19 mouse cellular contexts compared by ENCODE assay signal in genomic region chr5:147305166-147305565, GRCm38 (mm10). TPM values are rescaled to one million over a fixed set of nuclear protein-coding genes. Genes with fewer than 3 reads are reported as not detected.
A peak's percentile ranks its signal among the peaks of the same experiment; 100 is the strongest.
DNase-seq lines count a peak whose midpoint lies in the region; ATAC-seq and TF ChIP-seq lines count a peak whose summit lies in the region.
"Had no signal": no experiment of that assay in that cellular context is flagged by ENCODE, and none has a peak within 500 bp of the region (broad histone marks: within the 10 kb centered on the region; RNA-seq: fewer than 3 reads in every experiment).

No protein-coding gene starts in this region.

- H3K27me3 ChIP-seq in heart, postnatal 0 days (ENCODE audit: control insufficient read depth, insufficient read depth, low read length): peaks cover 100% of the 10 kb centered on the region
- H3K27me3 ChIP-seq in stomach, embryonic 14.5 days (ENCODE audit: control insufficient read depth, insufficient read depth, low read length): peaks cover 88% of the 10 kb centered on the region
- peaks cover 58% of the 10 kb centered on the region for H3K27me3 ChIP-seq in stomach, postnatal 0 days (ENCODE audit: control insufficient read depth, insufficient read depth, low read length)
- peaks cover 100% of the 10 kb centered on the region for H3K27me3 ChIP-seq in limb, embryonic 13.5 days

- ATAC-seq in heart, postnatal 0 days (ENCODE audit: insufficient read depth, low read depth): no peak
- no peak for ATAC-seq in stomach, embryonic 14.5 days (ENCODE audit: insufficient number of reproducible peaks, insufficient read depth, low FRiP score, low read depth)
- no peak for ATAC-seq in stomach, postnatal 0 days (ENCODE audit: low FRiP score, low TSS enrichment)
- ATAC-seq in limb, embryonic 13.5 days (ENCODE audit: low FRiP score, low read depth): no peak
- ATAC-seq: activated CD4-positive, CD25-positive, alpha-beta regulatory T cell, adult 4 months; forebrain, embryonic 16.5 days had no signal

- TF ChIP-seq CTCF in heart, postnatal 0 days (IDR thresholded peaks at IDR 0.05; ENCODE audit: low read depth): no peak
- no peak for TF ChIP-seq CTCF in stomach, postnatal 0 days (IDR thresholded peaks at IDR 0.05; ENCODE audit: low read depth)

- no peaks in the 10 kb centered on the region for H3K36me3 ChIP-seq in heart, postnatal 0 days (replicated peaks; ENCODE audit: control insufficient read depth, insufficient read depth, low read length)
- H3K36me3 ChIP-seq in stomach, embryonic 14.5 days (ENCODE audit: control insufficient read depth, insufficient read depth, low read length): no peaks in the 10 kb centered on the region
- H3K36me3 ChIP-seq in stomach, postnatal 0 days (ENCODE audit: control insufficient read depth, insufficient read depth, low read length): no peaks in the 10 kb centered on the region
- H3K36me3 ChIP-seq in limb, embryonic 13.5 days: no peaks in the 10 kb centered on the region
- H3K36me3 ChIP-seq: neural tube, embryonic 13.5 days had no signal

- no peak overlapping the region for H3K27ac ChIP-seq in heart, postnatal 0 days (ENCODE audit: low read depth)
- no peak overlapping the region for H3K27ac ChIP-seq in stomach, embryonic 14.5 days (ENCODE audit: low read length)
- no peak overlapping the region for H3K27ac ChIP-seq in stomach, postnatal 0 days (replicated peaks)
- H3K27ac ChIP-seq in limb, embryonic 13.5 days: no peak overlapping the region
- H3K27ac ChIP-seq: neural tube, embryonic 13.5 days had no signal

- H3K9ac ChIP-seq in heart, postnatal 0 days (replicated peaks; ENCODE audit: low read depth, low read length): no peak overlapping the region
- H3K9ac ChIP-seq in stomach, embryonic 14.5 days (replicated peaks; ENCODE audit: low read depth, low read length): no peak overlapping the region
- H3K9ac ChIP-seq in stomach, postnatal 0 days (ENCODE audit: low read length): no peak overlapping the region
- no peak overlapping the region for H3K9ac ChIP-seq in limb, embryonic 13.5 days
- H3K9ac ChIP-seq: neural tube, embryonic 13.5 days had no signal

- no peak overlapping the region for H3K4me2 ChIP-seq in heart, postnatal 0 days (ENCODE audit: low read depth, low read length)
- H3K4me2 ChIP-seq in stomach, embryonic 14.5 days (replicated peaks; ENCODE audit: low read depth, low read length): no peak overlapping the region
- no peak overlapping the region for H3K4me2 ChIP-seq in stomach, postnatal 0 days (replicated peaks; ENCODE audit: low read depth)
- H3K4me2 ChIP-seq in limb, embryonic 13.5 days (replicated peaks): peak overlapping the region; percentile 16; the same call in 1 of the 2 replicates
- H3K4me2 ChIP-seq: neural tube, embryonic 13.5 days had no signal

- TF ChIP-seq EP300 in heart, postnatal 0 days (IDR thresholded peaks at IDR 0.05; ENCODE audit: low read depth): no peak
- TF ChIP-seq EP300 in stomach, postnatal 0 days (optimal IDR thresholded peaks at IDR 0.05): no peak

- H3K4me3 ChIP-seq in heart, postnatal 0 days (ENCODE audit: low read depth, low read length): peak overlapping the region; percentile 0; the same call in 1 of the 2 replicates
- H3K4me3 ChIP-seq in stomach, embryonic 14.5 days (ENCODE audit: low read depth, low read length): peak overlapping the region; percentile 7; the same call in 1 of the 2 replicates
- H3K4me3 ChIP-seq in stomach, postnatal 0 days (ENCODE audit: low read depth, low read length): no peak overlapping the region
- H3K4me3 ChIP-seq in limb, embryonic 13.5 days: peak overlapping the region; percentile 11; the same call in 1 of the 2 replicates
- H3K4me3 ChIP-seq: neural tube, embryonic 13.5 days had no signal

- H3K9me3 ChIP-seq in heart, postnatal 0 days (replicated peaks; ENCODE audit: control insufficient read depth, low read length): no peaks in the 10 kb centered on the region
- H3K9me3 ChIP-seq in stomach, embryonic 14.5 days (ENCODE audit: control insufficient read depth, low read depth, low read length): no peaks in the 10 kb centered on the region
- no peaks in the 10 kb centered on the region for H3K9me3 ChIP-seq in stomach, postnatal 0 days (ENCODE audit: control insufficient read depth, low read length)
- H3K9me3 ChIP-seq in limb, embryonic 13.5 days: no peaks in the 10 kb centered on the region
- H3K9me3 ChIP-seq: neural tube, embryonic 13.5 days had no signal

- no peaks in the 10 kb centered on the region for H3K4me1 ChIP-seq in heart, postnatal 0 days (ENCODE audit: control insufficient read depth, insufficient read depth)
- peaks cover under 1% of the 10 kb centered on the region; the same call in 1 of the 2 replicates for H3K4me1 ChIP-seq in stomach, embryonic 14.5 days (ENCODE audit: control insufficient read depth, insufficient read depth, low read length)
- H3K4me1 ChIP-seq in stomach, postnatal 0 days (replicated peaks; ENCODE audit: control insufficient read depth, insufficient read depth): no peaks in the 10 kb centered on the region
- H3K4me1 ChIP-seq in limb, embryonic 13.5 days: peaks cover 31% of the 10 kb centered on the region

- DNase-seq in heart, postnatal 0 days (ENCODE audit: low spot score): no peak
- DNase-seq in heart, adult 9 months (ENCODE audit: low spot score in 2 of 2): no peak
- no peak for DNase-seq in stomach, postnatal 0 days (ENCODE audit: low spot score)
- no peak for DNase-seq in frontal cortex, postnatal 36 days (ENCODE audit: low spot score in 2 of 2)
- DNase-seq in layer of hippocampus, postnatal 25 days (ENCODE audit: extremely low spot score in 1 of 2, low spot score in 1 of 2): no peak
- DNase-seq: adrenal gland, postnatal 36 days; cerebellum, postnatal 25 days; gastrocnemius, postnatal 14 days; kidney, postnatal 4 days; lung, postnatal 10 days had no signal

- 3% methylated on average over 16 of the region's 16 CpGs for WGBS in heart, postnatal 0 days
- 1% methylated on average over 16 of the region's 16 CpGs for WGBS in stomach, embryonic 14.5 days
- WGBS in stomach, postnatal 0 days: 2% methylated on average over 16 of the region's 16 CpGs
- 0% methylated on average over 16 of the region's 16 CpGs for WGBS in limb, embryonic 13.5 days

RNA-seq across cellular contexts. Expression of gene Cdx2, which starts 1.9 kb away (rescaled TPM):
- total RNA-seq in heart, postnatal 0 days (2014; rRNA removed; ENCODE audit: low replicate concordance): not detected in 2 replicates
- not detected in 2 replicates for polyA plus RNA-seq in heart, postnatal 0 days (2015; fragmentation: Nextera tagmentation; extraction: Ambion mirVana)
- polyA plus RNA-seq in stomach, embryonic 14.5 days (2014; fragmentation: Nextera tagmentation; extraction: Ambion mirVana): 1.1 and 1.3 TPM in 2 replicates
- 0.05 and 0.06 TPM in 2 replicates for polyA plus RNA-seq in stomach, postnatal 0 days (2015; fragmentation: Nextera tagmentation; extraction: Ambion mirVana)
- polyA plus RNA-seq in limb, embryonic 13.5 days (2015; fragmentation: Nextera tagmentation; extraction: Ambion mirVana): 0.06 TPM in 1 of 2 replicates, not detected in the other
- not detected for total RNA-seq in layer of hippocampus, postnatal 25 days (2021)
- total RNA-seq: adrenal gland, postnatal 36 days; gastrocnemius, postnatal 14 days; heart, postnatal 25 days; left cerebral cortex, adult 18-20 months; megakaryocyte-erythroid progenitor cell, adult 5-6 weeks had no signal
- polyA plus RNA-seq: activated CD4-positive, CD25-positive, alpha-beta regulatory T cell, adult 4 months; forebrain, embryonic 16.5 days; neural tube, embryonic 13.5 days had no signal

RNA-seq across cellular contexts. Expression of gene Urad, which starts 17.1 kb away (rescaled TPM):
- not detected in 2 replicates for total RNA-seq in heart, postnatal 0 days (2014; rRNA removed; ENCODE audit: low replicate concordance)
- polyA plus RNA-seq in heart, postnatal 0 days (2015; fragmentation: Nextera tagmentation; extraction: Ambion mirVana): not detected in 2 replicates
- not detected in 2 replicates for polyA plus RNA-seq in stomach, embryonic 14.5 days (2014; fragmentation: Nextera tagmentation; extraction: Ambion mirVana)
- not detected in 2 replicates for polyA plus RNA-seq in stomach, postnatal 0 days (2015; fragmentation: Nextera tagmentation; extraction: Ambion mirVana)
- polyA plus RNA-seq in limb, embryonic 13.5 days (2015; fragmentation: Nextera tagmentation; extraction: Ambion mirVana): not detected in 2 replicates
- total RNA-seq in layer of hippocampus, postnatal 25 days (2021): not detected
- total RNA-seq: gastrocnemius, postnatal 14 days; heart, postnatal 25 days; left cerebral cortex, adult 18-20 months; megakaryocyte-erythroid progenitor cell, adult 5-6 weeks had no signal
- polyA plus RNA-seq: activated CD4-positive, CD25-positive, alpha-beta regulatory T cell, adult 4 months; forebrain, embryonic 16.5 days; limb, embryonic 14.5 days; neural tube, embryonic 13.5 days had no signal

RNA-seq across cellular contexts. Expression of gene Pdx1, which starts 35.4 kb away (rescaled TPM):
- total RNA-seq in heart, postnatal 0 days (2014; rRNA removed; ENCODE audit: low replicate concordance): not detected in 2 replicates
- not detected in 2 replicates for polyA plus RNA-seq in heart, postnatal 0 days (2015; fragmentation: Nextera tagmentation; extraction: Ambion mirVana)
- 3.4 and 5.2 TPM in 2 replicates for polyA plus RNA-seq in stomach, embryonic 14.5 days (2014; fragmentation: Nextera tagmentation; extraction: Ambion mirVana)
- polyA plus RNA-seq in stomach, postnatal 0 days (2015; fragmentation: Nextera tagmentation; extraction: Ambion mirVana): 3.0 and 3.6 TPM in 2 replicates
- not detected in 2 replicates for polyA plus RNA-seq in limb, embryonic 13.5 days (2015; fragmentation: Nextera tagmentation; extraction: Ambion mirVana)
- total RNA-seq in layer of hippocampus, postnatal 25 days (2021): not detected
- total RNA-seq: adrenal gland, postnatal 36 days; gastrocnemius, postnatal 14 days; heart, postnatal 25 days; left cerebral cortex, adult 18-20 months; megakaryocyte-erythroid progenitor cell, adult 5-6 weeks had no signal
- polyA plus RNA-seq: activated CD4-positive, CD25-positive, alpha-beta regulatory T cell, adult 4 months; forebrain, embryonic 16.5 days; limb, embryonic 14.5 days; neural tube, embryonic 13.5 days had no signal
